Mouse (Mus musculus): ENCODE results near the gene Mical2. TPM values are rescaled to one million over a fixed set of nuclear protein-coding genes. Genes with fewer than 3 reads are reported as not detected.

Gene Mical2
- total and polyA plus RNA-seq, 3 experiments, result 0.22 TPM; not detected in 2

DNA sequence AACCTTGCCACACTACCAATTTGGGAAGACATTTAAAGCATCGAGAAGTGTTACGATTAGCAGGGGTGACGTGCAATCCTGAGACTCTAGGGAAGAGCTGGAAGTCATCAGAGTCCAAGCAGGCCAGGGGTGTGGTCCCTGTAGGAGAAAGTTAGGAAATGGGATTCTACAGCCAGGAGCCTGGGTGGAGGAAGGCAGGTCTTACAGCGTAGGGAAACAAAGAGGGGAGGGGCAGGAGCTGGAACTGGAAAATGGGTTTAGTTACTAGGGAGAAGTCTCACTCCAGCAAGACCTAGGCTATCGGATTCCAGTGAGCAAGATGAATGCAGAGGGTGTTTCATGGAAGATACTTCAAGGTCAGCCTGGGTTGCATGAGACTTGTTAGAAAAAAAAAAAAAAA is 8.9 kb upstream of the Mical2 start:
- ATAC-seq (ENCODE audit: extremely low read depth, insufficient number of reproducible peaks, low FRiP score, poor library complexity, severe bottlenecking) (no peak), DNase-seq (ENCODE audit: low spot score) (no peak)
- Histone ChIP-seq H3K36me3 (replicated peaks) (no peaks in the 10 kb centered on the region), H3K4me1 (ENCODE audit: insufficient read depth, low read depth, low read length) (no peaks in the 10 kb centered on the region), H3K27me3 (ENCODE audit: insufficient read depth, low read length) (no peaks in the 10 kb centered on the region; the same call in 1 of the 2 replicates), H3K9me3 (replicated peaks) (peaks cover 23% of the 10 kb centered on the region), H3K4me3 (ENCODE audit: low read depth, low read length) (no peak overlapping the region)
- TF ChIP-seq GATA1 (IDR thresholded peaks at IDR 0.05; ENCODE audit: borderline replicate concordance, low read length) (no peak), CTCF (IDR thresholded peaks at IDR 0.05; ENCODE audit: low read depth, low read length) (no peak), TAL1 (conservative IDR thresholded peaks at IDR 0.05; ENCODE audit: low read depth, low read length) (no peak), GATA2 (IDR thresholded peaks at IDR 0.05; ENCODE audit: borderline replicate concordance, low read depth, low read length) (no peak), POLR2AphosphoS5 (IDR thresholded peaks at IDR 0.05; ENCODE audit: insufficient replicate concordance, low read depth, low read length) (no peak)

DNA sequence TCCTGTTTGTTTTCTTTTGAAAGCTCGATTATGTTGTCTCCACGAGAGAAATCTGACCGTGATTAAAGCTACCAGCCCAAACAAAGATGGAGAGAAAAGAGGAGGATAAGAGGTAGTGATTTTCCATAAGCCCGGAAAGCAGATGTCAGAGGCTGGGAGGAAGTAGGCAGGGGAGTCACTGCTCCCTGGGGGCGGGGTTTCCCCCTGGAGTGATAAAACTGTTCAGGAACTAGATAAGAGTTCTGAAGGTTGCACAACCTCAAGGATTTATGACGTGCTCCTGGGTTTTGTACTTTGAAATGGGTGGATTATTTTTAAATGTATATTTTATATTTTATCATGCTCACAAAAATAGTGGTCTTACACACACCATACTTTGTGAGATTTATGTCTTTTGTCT is 8.4 kb upstream of the Mical2 start:
- ATAC-seq (ENCODE audit: extremely low read depth, insufficient number of reproducible peaks, low FRiP score, poor library complexity, severe bottlenecking) (no peak), DNase-seq (ENCODE audit: low spot score) (no peak)
- TF ChIP-seq CTCF (IDR thresholded peaks at IDR 0.05; ENCODE audit: low read depth, low read length), result no peak
- H3K27me3 ChIP-seq (ENCODE audit: insufficient read depth, low read length), result no peaks in the 10 kb centered on the region; the same call in 1 of the 2 replicates
- no peaks in the 10 kb centered on the region for H3K36me3 ChIP-seq (replicated peaks)
- no peak overlapping the region for H3K4me3 ChIP-seq (ENCODE audit: low read depth, low read length)
- H3K9me3 ChIP-seq (replicated peaks), result peaks cover 23% of the 10 kb centered on the region
- H3K4me1 ChIP-seq (ENCODE audit: insufficient read depth, low read depth, low read length), result no peaks in the 10 kb centered on the region

DNA sequence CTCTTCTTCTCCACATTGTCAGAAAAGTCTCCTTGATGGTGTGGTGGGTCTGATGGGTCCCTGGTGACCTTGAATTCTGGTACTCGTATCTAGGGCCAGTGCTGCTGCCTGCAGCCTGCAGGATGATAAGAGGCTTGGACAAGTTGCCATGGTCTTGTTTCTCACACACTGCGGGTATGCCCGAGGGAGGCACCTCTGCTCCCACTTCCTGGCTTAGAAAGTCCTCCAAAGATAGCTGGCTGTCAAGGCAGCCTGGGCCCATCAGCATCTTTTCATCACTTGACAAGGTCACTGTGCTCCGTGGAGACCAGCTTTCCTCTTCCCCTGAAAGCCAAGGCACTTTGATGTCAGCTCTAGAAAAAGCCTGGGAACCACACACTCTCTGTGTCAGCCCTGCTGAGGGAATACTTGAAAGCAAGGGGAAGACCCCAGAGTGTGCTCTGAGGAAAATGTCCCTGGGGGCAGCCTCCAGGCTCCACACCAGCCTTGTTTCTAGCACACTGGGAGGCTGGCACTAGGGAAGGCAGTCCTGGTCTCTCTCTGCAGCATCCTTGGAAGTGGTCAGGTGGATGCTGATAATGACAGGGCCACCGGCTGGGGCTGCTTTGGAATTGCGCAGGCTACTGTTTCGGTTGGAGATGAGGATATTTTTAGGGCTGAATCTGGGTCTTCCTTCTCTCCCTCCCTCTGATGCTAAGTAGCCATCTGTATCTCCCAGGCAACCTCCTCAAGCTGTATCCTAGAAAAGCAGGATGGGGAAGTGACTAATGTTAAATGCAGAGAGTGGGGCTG is 2.7 kb upstream of the Mical2 start:
- 0 out of 2 replicates have a peak, but pooled peaks cover 4% of the 10 kb centered on the region for H3K27me3 ChIP-seq (ENCODE audit: insufficient read depth, low read length)
- H3K9me3 ChIP-seq (replicated peaks), result peaks cover 37% of the 10 kb centered on the region
- DNase-seq (ENCODE audit: low spot score) (no peak), ATAC-seq (ENCODE audit: extremely low read depth, insufficient number of reproducible peaks, low FRiP score, poor library complexity, severe bottlenecking) (no peak)
- no peak overlapping the region for H3K4me3 ChIP-seq (ENCODE audit: low read depth, low read length)
- H3K4me1 ChIP-seq (ENCODE audit: insufficient read depth, low read depth, low read length), result no peaks in the 10 kb centered on the region
- H3K36me3 ChIP-seq (replicated peaks), result no peaks in the 10 kb centered on the region
- TF ChIP-seq CTCF (IDR thresholded peaks at IDR 0.05; ENCODE audit: low read depth, low read length) (no peak), GATA1 (IDR thresholded peaks at IDR 0.05; ENCODE audit: borderline replicate concordance, low read length) (no peak), GATA2 (IDR thresholded peaks at IDR 0.05; ENCODE audit: borderline replicate concordance, low read depth, low read length) (no peak), TAL1 (conservative IDR thresholded peaks at IDR 0.05; ENCODE audit: low read depth, low read length) (no peak), POLR2AphosphoS5 (IDR thresholded peaks at IDR 0.05; ENCODE audit: insufficient replicate concordance, low read depth, low read length) (no peak)

DNA sequence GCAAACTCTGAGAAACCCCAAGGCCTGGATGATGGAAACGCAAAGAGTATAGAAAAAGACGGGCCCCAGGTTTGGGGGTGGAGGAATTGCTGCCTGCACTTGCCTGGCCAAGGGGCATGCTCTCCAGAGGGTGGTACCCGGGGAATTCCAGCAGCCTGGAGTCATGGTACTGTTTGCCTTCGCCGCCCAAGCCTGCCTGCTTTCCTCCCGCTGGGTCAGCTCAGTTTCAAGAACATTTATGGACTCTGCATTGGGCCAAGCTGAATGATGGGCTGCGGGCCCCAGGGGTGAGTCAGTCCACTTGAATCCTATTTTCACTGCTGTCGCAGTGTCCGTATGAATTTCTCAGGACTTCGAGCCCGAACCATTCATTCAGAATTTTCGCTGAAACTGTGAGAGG is 802 bp upstream of the Mical2 start:
- Histone ChIP-seq H3K27me3 (ENCODE audit: insufficient read depth, low read length) (0 out of 2 replicates have a peak, but pooled peaks cover 4% of the 10 kb centered on the region), H3K9me3 (replicated peaks) (peaks cover 44% of the 10 kb centered on the region), H3K36me3 (replicated peaks) (no peaks in the 10 kb centered on the region), H3K4me1 (ENCODE audit: insufficient read depth, low read depth, low read length) (no peaks in the 10 kb centered on the region), H3K4me3 (ENCODE audit: low read depth, low read length) (no peak overlapping the region)
- ATAC-seq (ENCODE audit: extremely low read depth, insufficient number of reproducible peaks, low FRiP score, poor library complexity, severe bottlenecking), result no peak
- TF ChIP-seq TAL1 (conservative IDR thresholded peaks at IDR 0.05; ENCODE audit: low read depth, low read length) (no peak), CTCF (IDR thresholded peaks at IDR 0.05; ENCODE audit: low read depth, low read length) (no peak), GATA1 (IDR thresholded peaks at IDR 0.05; ENCODE audit: borderline replicate concordance, low read length) (no peak), GATA2 (IDR thresholded peaks at IDR 0.05; ENCODE audit: borderline replicate concordance, low read depth, low read length) (no peak), POLR2AphosphoS5 (IDR thresholded peaks at IDR 0.05; ENCODE audit: insufficient replicate concordance, low read depth, low read length) (no peak)
- no peak for DNase-seq (ENCODE audit: low spot score)

DNA sequence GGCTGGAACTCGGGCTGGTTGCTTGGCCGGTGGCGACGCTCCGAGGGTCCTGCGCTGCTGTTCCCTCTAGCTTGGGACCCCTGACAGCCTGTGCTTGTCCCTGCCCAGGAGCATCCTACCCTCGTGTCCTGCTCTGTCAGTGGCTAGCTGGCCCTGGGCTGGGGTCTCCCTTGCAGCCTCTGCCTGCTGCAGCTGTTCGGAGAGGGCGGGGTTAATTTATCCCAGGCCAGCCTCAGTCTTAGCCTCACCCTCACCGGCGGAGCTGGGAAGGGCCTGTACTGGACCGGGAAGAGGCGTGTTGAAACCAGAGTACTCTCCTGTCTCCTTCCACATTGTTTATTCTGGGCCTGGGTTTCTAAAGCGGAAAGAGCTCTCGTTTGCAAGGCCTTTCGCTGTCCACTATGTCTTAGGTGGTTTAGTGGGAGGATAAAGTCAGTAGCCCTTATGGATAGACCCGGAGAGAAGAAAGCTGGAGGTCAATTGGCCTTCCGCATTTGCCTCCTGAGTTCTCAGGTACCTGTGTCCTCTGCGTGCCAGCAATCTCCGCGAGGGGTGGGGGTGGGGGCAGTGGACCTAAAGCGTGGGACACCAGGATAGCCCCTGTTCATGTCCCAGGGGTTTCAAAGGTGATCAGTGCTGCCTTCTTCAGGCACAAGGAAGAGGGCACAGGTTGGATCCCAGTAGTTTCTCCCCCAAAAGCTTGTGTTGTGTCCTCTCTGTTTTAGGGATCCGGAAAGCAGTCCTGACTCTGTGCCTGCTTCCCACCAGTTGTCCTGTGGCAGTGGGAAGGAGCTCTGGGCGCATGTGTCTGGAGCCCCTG is 1.0 kb downstream of the Mical2 start:
- Histone ChIP-seq H3K27me3 (ENCODE audit: insufficient read depth, low read length) (peaks cover 4% of the 10 kb centered on the region; the same call in 1 of the 2 replicates), H3K36me3 (replicated peaks) (no peaks in the 10 kb centered on the region), H3K9me3 (replicated peaks) (peaks cover 40% of the 10 kb centered on the region), H3K4me1 (ENCODE audit: insufficient read depth, low read depth, low read length) (no peaks in the 10 kb centered on the region), H3K4me3 (ENCODE audit: low read depth, low read length) (no peak overlapping the region)
- DNase-seq (ENCODE audit: low spot score), result no peak
- ATAC-seq (ENCODE audit: extremely low read depth, insufficient number of reproducible peaks, low FRiP score, poor library complexity, severe bottlenecking), result no peak
- TF ChIP-seq TAL1 (conservative IDR thresholded peaks at IDR 0.05; ENCODE audit: low read depth, low read length) (no peak), POLR2AphosphoS5 (IDR thresholded peaks at IDR 0.05; ENCODE audit: insufficient replicate concordance, low read depth, low read length) (no peak), CTCF (IDR thresholded peaks at IDR 0.05; ENCODE audit: low read depth, low read length) (no peak), GATA2 (IDR thresholded peaks at IDR 0.05; ENCODE audit: borderline replicate concordance, low read depth, low read length) (no peak)

DNA sequence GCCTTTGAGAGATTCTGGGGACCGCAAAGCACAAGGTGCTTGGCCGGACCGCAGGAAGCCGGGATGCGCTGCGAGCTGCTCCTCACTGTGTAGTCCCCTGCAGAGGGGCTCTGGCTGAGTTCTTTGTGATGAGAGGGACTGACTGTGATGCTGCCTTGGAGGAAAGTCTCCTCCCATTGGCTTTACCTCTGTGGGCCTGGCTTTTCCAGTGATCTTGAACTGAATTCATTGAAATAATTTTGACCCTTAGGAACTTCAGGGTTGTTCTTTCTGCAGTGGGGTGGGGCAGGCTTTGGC is 1.6 kb downstream of the Mical2 start:
- TF ChIP-seq GATA1 (IDR thresholded peaks at IDR 0.05; ENCODE audit: borderline replicate concordance, low read length) (no peak), CTCF (IDR thresholded peaks at IDR 0.05; ENCODE audit: low read depth, low read length) (no peak), TAL1 (conservative IDR thresholded peaks at IDR 0.05; ENCODE audit: low read depth, low read length) (no peak), POLR2AphosphoS5 (IDR thresholded peaks at IDR 0.05; ENCODE audit: insufficient replicate concordance, low read depth, low read length) (no peak), GATA2 (IDR thresholded peaks at IDR 0.05; ENCODE audit: borderline replicate concordance, low read depth, low read length) (no peak)
- no peaks in the 10 kb centered on the region for H3K4me1 ChIP-seq (ENCODE audit: insufficient read depth, low read depth, low read length)
- peaks cover 42% of the 10 kb centered on the region for H3K9me3 ChIP-seq (replicated peaks)
- no peaks in the 10 kb centered on the region for H3K36me3 ChIP-seq (replicated peaks)
- peaks cover 4% of the 10 kb centered on the region; the same call in 1 of the 2 replicates for H3K27me3 ChIP-seq (ENCODE audit: insufficient read depth, low read length)
- ATAC-seq (ENCODE audit: extremely low read depth, insufficient number of reproducible peaks, low FRiP score, poor library complexity, severe bottlenecking), result no peak
- no peak for DNase-seq (ENCODE audit: low spot score)
- no peak overlapping the region for H3K4me3 ChIP-seq (ENCODE audit: low read depth, low read length)

Data from G1E (cell line).